Mouse (Mus musculus): ENCODE data around the gene Sod1.
"Not testable (repeated sequence)": the region's sequence is repeated elsewhere in the genome, so short reads cannot be mapped to it uniquely, and the experiment has no call there.

Sod1 gene

DNA sequence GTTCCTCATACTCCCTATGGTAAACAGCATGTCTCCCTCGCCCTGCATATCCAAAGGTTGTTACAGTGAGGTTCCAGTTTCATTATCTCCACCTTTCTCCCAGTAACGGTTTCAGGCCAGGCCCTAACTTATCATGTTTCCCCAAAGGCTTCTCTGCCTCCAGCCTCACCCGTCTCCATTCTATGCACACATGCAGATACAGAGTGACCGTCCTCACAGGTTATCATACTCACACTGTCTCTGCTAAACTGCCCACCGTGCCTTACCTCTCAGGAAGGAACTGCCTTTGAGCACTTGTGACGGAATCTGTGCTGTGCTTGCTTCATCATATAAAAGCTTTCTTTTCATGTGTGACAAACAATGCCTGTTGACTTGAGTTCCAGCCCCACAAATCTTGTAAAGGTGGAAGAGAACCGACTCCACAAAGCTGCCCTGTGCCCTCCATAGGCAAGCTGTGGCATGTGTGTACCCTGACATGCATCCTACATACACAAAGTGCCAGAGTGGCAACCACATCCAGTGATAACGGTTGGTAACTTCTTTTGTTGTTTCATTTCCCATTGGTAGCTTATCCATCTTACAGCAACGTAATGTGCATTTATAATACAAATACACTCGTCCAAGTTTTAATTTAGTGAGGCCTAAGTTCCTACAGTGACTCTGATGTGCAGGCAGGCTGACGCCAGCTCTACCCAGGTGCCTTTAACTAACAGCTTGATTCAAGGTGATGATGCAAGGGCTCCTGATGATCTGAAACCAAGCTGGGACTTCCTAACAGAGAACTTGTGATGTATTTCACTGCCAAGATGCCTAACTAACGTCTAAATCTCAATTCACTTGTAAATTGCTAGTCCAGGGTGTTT, 6.8 kb upstream of the Sod1 start:
- no peak for DNase-seq

DNA sequence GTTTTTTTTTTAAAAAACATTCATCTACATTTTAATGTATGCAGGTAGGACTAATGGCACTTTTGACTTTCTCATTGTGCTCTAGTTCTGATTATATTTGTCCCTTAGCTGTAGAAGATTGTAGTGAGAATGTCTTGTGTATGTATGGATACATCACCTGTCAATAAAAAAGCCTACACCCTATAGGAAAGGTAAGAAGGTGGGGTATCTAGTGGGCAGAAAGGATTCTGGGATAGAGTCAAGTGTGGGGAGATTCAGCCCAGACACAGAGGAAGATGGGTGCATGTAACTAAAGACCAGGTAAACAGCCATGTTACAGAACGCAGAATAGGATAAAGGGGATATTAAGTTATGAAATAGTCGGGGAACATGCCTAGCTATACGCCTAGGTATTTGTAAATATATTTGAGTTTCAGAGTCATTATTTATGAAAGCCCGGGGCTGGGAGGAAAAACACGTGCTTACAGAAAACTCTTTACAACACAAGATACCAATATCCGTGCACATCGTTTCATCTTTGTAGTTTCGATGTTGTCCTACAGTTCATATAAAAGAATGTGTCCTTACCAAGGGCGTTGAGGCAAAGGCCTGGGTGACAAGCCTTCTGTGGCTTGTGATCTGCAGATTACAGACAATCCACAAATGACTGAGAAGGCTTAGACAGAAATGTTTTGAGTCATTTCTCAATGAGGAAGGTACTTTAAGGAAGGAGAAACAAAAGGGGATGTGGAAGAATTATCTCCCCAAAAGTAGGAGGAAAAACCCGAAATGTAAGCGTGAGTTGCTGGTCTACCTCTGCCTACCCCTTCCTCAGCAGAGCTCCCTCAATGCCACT, 5.6 kb upstream of the Sod1 start:
- DNase-seq = no peak

DNA sequence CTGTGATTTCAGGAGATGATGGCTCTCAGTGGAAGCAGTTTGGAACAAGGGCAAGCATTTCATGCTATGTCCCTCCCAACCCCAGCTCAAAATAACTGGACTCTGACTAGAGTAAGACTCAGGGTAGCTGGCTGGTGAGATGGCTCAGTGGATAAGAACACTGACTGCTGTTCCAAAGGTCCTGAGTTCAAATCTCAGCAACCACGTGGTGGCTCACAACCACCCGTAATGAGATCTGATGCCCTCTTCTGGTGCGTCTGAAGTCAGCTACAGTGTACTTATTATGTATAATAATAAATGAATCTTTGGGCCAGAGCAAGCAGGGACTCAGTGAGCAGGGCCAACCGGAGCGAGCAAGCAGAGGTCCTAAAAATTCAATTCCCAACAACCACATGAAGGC, 4.7 kb upstream of the Sod1 start:
- DNase-seq = not testable (repeated sequence)

DNA sequence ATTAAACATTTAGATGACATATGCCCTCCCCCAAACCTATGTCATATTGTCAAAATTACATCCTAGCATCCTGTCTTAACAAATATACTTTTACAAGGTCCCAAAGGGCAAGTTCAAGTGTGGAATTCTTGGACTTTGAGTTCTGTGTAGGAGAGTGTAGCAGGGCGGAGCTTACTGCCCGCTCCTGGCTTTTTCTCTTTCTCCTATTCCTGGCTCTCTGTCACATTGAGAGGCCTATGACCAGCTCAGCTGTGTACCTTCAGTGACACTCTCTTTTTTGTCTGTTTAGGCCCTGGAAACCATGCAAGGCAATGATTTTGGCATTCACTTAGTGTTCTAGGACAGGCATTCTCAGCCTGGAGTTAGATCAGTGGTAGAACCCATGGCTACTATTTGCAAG, 4.1 kb upstream of the Sod1 start:
- DNase-seq = peak; percentile 38

DNA sequence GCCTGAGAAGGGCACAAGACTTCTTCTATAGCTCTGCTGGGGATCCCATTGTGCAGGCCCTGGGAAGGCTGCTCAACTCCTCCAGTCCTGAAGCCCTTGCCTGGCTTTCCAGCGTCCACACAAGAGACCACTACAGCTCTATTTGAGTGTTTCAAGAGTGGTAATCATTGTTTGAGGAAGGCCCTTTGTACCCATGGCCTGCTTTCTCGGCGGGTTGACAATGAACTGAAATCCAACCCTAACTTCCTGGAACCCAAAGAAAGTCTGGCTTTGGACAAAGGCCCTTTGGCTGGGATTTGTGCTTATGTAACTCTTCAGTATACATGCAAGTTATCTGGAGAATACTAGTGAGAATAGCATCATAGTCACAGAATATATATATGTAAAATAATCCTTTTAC, 3.2 kb upstream of the Sod1 start:
- peak; percentile 74 for DNase-seq

DNA sequence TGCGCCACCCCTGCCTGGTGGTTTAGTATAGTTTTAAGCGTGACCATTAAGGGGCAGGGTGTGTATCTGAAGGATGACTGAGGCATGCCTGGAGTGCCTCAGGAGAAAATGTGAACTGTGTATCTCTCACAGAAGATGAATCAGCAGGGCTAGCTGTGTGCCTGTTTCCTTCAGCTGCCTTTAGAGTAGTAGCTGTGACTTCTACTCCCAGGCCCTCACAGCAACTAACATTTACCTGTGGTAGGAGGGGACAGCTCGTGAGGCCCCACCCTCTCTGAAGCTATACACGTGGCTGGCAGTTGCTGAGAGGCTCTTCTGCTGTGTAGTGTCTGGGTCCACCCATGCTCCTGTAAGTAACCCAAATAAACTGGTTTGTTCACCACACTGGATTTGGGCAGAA, 2.6 kb upstream of the Sod1 start:
- peak; percentile 69 for DNase-seq

DNA sequence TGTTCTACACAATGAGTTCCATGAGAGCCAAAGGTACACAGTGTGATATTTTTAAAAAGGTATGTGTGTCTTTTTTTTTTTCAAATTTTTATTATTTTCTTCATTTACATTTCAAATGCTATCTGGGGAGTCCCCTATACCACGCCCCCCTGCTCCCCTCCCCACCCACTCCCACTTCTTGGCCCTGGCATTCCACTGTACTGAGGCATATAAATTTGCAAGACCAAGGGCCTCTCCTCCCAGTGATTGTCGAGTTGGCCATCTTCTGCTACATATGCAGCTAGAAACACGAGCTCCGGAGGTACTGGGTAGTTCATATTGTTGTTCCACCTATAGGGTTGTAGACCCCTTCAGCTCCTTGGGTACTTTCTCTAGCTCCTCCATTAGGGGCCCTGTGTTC, 1.1 kb upstream of the Sod1 start:
- DNase-seq = not testable (repeated sequence)

DNA sequence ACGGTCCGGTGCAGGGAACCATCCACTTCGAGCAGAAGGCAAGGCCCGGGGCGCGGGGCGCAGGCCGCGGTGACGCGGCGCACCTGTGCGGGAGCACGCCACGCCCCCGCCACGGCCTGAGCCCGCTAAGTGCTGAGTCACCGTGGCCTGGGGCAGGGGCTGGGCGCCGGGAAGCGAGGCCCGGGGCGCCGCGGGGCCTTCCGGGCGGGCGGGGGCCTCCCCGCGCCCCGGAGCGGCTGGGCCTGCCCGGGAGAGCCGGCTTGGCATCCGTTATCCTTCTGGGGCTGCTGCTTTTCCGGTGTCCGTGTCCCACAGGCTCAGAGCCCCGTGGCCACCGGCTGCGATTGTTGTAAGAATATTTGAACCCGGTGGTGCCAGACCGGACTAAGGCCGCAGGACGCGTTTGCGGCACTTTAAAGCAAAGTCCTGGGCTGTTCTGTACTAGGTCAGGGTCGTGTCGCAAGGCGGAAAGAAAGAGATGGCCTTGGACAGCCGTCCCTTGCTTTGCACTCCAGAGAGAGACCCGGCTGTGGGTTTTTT, 408 bp downstream of the Sod1 start:
- DNase-seq = peak; percentile 44

DNA sequence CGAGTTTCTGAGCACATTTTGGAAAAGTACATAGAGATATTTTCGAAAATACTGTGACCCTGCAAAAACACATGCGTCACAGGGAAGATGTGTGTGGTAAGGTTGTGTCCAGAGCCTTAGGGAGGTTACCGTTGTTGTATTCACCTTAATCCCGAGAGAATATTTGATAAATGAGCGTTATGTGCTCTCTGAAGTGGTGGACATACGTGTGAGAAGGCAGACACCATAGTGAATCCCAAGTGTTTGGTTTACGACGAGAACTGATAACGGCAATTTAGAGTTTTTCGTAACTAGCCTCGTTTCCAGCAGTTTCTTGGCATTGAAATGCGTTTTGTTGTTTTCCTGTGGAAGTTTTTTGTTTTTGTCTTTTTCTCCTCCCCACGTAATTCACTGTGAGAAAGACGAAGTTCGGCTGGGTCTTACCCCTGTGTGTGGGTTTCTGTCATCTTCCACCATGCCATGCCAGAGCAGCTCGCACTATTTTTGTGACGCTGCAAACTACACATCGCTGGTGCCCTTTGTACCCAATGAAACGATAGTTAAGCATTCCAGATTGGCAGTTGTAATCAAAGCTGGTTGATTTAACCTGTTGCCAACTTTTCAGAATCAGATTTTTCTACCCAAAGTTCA, 1.0 kb downstream of the Sod1 start:
- DNase-seq = peak; percentile 30

DNA sequence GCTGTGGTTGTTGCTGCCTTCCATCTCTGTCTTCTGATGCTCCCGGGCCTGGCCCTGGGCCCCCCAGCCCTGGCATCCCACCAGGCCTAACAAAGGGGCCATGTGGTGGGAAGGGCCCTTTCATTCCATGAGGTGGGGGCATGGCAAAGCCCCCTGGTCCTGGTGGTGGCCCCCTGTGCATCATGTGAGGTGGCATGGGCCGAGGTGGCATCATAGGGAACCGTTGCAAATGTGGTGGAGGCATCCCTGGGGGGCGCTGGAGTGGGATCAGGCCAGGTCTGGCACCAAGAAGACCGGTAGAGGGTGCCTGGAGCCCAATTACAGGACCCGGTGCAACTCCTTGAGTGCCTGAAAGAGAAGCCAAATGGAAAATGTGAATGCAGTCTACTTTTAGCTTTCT, 9.3 kb downstream of the Sod1 start:
- DNase-seq = no peak

DNA sequence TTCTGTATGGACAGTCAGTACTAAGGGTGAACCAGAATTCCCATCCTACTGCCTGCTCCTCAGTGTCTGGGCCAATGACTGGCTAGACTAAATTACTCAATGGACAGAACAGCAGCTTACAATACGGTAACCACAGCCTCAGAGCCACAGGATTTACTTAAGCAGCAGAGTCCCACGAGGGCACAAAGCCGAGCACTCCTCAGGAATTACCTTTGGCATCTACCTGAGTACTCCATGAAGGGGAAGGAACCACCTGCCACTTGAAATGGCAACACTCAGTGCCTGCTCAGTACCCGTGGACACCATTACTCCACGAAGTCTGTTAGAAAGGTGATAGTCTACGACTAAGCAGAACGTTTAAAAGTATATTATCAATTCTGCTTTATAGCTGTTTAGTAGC, 10.7 kb downstream of the Sod1 start:
- peak; percentile 73 for DNase-seq

DNA sequence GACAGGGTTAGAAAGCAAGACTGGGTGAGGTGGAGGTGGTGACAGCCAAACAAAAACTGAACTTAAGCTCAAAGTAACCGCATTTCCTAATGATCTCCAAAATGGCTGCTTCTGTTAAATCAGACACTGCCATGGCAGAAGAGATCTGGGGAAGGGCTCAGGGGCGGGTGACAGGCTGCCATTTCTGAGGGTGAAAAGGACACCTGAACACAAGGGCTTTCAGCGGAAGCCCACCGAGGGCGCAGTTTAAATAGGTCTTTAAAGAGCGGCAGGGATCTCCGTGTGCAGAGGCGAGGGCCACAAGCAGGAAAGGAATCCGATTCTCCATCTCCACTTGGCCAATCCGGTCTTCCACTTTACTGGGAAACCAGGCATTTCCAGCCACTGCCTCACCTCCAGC, 13.1 kb downstream of the Sod1 start:
- no peak for DNase-seq

DNA sequence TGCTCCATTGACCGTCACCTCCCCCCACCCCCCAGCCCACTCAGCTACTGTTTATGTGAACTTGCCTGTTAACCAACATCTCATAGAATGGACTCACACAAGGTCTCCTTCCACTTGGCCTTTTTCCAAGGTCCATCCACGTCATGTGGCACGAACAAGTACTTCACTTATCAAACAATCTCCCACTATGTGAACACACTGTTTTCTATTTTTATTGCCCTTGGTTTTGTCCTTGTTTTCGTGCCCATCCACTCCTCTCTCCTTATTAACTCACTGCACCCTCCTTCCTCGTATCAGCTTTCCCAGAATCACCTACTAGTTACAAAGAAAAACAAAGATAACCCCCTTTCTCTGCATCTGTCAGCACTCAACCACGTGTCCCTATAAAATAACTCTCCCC, 14.1 kb downstream of the Sod1 start:
- DNase-seq = peak; percentile 26

DNA sequence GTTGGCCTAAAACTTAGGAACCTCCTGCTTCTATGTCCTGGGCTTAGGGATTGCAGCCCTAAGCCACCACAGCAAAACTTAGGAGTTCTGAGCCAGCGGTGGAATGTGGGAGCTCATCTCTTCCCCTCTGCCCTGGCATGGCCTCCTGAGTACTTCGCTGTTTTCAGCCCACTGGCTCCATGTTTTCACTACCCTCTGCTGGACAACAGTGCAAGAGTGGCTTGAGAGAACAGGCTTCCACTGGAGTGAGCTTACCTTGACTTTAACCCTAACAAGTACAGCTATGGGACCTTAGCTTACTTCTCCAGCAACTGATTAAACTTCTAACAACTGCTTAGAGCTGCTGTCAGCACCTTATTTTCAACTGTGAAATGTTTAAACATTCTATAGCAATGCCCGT, 14.6 kb downstream of the Sod1 start:
- no peak for DNase-seq

DNA sequence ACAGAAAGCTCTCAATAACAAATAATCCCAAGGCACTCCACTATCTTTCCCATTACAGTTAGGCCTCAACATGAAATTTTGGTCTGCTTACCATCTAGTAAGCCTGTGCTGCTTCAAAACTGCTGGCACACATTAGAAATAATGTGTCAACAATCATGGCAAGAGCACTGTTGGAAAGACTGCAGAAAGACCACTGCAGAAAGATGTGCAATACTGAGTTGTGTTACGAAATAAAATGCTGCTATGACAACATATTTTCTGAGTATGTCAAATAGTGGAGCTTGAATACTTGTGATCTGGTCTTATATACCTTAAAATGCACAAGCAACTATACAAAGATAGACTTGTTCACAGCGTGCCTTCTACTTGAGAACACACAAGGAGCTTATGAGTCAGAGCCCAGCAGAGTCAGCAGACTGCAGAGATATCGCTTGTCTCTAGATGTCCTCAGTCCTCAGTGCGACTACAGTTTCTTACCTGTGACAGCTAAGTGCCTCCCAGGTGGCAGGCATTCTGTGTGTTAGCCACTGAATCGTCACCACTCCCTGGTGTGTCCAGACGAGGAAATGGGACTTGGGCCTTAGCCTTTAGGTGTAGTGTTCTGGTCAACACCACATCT, 18.7 kb downstream of the Sod1 start:
- DNase-seq = no peak

DNA sequence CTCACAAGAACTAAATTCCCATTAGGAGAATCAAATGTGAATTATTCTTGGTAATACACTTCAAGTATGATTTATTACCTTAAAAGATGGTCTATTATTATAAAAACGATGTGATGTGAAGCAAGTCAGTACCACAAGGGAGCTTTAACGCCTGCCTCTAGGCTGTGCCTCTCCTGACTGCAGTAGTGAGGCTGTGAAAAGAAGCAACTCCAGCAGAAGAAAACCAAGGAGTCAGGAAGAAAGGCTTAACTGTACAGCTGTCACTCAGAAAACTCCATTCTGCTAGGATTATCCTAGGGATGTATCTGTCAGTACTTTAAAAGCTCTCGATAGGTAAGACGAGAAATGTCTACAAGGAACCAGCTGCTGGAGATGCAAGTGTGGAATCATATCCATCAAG, 21.3 kb downstream of the Sod1 start:
- no peak for DNase-seq

DNA sequence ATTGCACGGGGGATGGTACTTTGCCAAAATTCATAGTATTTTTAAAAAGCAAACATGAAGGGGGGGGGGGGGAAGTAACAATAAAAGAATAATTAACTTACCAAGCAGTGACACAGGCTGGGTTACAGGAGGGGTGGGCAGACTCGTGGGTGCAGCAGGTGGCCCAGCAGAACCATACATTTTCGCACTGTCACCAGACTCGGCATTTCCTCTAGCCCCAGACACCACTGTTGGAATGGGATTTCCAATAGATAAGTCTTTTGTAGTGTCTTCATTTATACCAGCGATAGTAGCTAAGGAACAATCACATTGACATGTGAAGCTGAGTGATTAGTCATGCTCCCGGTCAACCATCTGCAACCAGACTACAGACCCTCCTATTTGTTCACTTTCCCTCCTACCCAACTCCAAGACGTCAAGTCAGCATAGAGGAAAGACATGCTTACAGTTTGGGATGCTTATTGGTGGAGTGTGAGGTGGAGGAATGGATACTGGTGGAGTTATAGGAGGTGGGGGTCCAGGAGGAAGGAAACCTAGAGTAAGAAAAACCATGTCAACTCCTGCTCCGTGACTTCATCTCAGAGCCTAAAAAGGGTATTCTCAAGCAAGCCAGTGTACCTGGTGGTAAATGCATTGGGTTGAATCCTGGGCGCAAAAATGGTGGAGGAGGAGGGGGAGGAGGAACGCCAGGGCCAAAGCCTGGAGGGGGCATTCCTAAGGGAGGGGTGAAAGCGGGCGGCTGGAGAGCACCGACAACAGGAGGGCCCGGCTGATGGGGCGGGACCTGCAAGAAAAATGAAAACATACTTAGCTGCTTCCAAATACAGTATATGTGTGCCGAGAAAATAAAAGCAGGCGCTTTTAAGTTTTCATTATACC, 22.1 kb downstream of the Sod1 start:
- DNase-seq = no peak

DNA sequence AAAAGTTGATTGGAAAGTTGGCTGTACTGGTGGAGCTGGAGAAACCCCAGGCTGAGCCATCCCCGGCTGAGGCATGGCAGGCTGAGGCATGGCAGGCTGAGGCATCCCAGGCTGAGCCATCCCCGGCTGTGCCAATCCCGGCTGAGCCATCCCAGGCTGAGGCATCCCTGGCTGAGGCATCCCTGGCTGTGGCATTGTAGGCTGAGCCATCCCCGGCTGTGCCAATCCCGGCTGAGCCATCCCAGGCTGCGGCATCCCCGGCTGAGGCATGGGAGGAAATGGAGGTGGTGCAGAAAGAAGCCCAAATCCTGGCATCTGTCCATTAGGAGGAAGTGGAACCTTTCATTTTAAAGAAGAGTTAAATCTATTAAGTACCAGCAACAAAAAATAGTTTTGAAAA, 29.5 kb downstream of the Sod1 start:
- DNase-seq = no peak

DNA sequence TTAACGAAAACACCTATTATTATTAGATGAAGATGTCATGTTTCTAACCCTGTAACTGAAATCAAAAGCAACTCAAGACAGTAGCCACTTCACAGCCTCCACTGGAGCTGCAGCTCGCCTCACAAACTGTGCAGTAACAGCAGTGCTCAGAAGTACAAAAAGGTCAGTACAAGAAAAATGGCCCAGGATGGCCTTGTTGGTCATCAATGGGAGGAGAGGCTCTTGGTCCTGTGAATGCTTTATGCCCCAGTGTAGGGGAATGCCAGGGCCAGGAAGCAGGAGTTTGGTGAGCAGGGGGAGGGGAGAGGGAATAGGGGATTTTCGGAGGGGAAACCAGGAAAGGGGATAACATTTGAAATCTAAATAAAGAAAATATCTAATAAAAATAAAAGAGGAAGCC, 30.7 kb downstream of the Sod1 start:
- DNase-seq = not testable (repeated sequence)

DNA sequence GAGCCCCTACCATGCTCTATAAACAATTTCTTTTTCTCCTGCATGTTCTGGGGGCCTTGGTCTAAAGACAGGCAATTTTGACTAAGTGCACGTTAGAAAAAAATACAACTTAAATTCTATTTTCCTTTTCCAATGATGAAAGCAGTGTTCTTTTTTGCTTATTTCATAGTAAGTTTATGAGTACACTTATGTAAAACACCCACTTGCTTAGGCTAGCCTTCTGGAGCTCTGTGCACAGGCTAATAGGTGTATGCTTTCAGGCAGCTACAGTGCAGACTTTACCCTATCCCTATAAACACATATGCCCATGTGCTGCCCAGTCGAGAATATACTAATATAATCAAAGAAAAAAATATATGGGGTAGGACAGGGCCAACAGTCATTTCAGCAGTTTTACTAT, 32.0 kb downstream of the Sod1 start:
- DNase-seq = no peak

DNA sequence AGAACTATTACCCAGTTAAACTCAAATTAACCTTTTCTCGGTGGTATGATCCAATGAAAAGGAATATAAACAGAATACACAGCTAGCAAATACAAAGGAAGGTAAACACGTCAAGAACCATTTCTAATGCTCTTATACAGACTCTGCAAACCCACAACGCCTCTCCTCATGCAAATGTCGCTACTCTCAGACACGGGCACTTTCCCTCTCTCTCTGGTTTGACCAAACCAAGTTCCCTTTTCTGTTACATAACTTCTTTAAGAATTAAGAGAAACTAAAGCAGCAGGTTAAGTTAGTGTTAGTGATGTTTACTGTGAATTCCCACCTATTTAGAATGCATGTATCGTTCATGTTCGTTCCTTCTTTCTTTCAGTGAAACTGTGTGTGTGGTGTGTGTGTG, 38.4 kb downstream of the Sod1 start:
- DNase-seq = no peak

DNA sequence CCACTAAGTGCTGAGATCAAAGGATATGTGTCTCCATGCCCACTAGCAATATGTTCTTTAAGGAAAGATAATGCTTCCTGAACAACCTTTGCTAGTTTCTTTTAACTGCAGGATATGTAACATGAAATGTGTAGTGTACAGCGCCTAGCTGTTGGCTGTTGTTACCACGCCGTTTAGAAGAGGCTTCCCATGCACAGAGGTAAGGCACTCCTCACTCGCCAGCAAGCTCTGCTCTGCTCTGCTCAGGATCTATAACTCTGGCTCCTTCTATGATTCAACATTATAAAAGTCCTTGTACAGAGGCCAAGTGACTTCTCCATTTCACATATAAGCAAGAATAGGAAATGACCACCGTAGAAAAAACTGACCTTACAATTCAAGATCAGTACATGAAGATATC, 39.1 kb downstream of the Sod1 start:
- no peak for DNase-seq
